Mouse (Mus musculus) liver, embryonic 13.5 days (tissue): ENCODE measurements around the gene Rhoj. TPM values are rescaled to one million over a fixed set of nuclear protein-coding genes. Genes with fewer than 3 reads are reported as not detected.

ENCODE experiments used
- ATAC-seq: fragments of 200-750 bp; cut with Nextera tagmentation; 2 replicates; pipeline ENCODE4 v1.8.0; 2017; ENCODE audit warnings: low read depth, mild to moderate bottlenecking, moderate number of reproducible peaks, moderate library complexity
- DNase-seq: peaks from one replicate; pipeline ENCODE4 v3.0.0; 2022
- H3K27ac ChIP-seq: fragments of 300-500 bp; sonication (generic); 2 replicates; pipeline ENCODE4 v1.5.1; 2015; ENCODE audit warnings: moderate library complexity, mild to moderate bottlenecking, inconsistent platforms
- H3K27me3 ChIP-seq: fragments of 300-500 bp; sonication (generic); 2 replicates; pipeline ENCODE4 v1.6.1; 2015; ENCODE audit warnings: mild to moderate bottlenecking, inconsistent platforms
- H3K36me3 ChIP-seq: fragments of 300-500 bp; sonication (generic); 2 replicates; pipeline ENCODE4 v1.6.1; 2015; ENCODE audit warnings: mild to moderate bottlenecking, inconsistent platforms
- H3K4me1 ChIP-seq: fragments of 300-500 bp; sonication (generic); replicated peaks from 2 replicates; pipeline ENCODE4 v1.6.1; 2015; ENCODE audit warnings: inconsistent platforms
- H3K4me2 ChIP-seq: fragments of 300-500 bp; sonication (generic); 2 replicates; pipeline ENCODE4 v1.6.1; 2015; ENCODE audit warnings: inconsistent platforms, mild to moderate bottlenecking, moderate library complexity
- H3K4me3 ChIP-seq: fragments of 300-500 bp; sonication (generic); replicated peaks from 2 replicates; pipeline ENCODE4 v1.5.1; 2015; ENCODE audit warnings: mild to moderate bottlenecking, inconsistent platforms
- H3K9ac ChIP-seq: fragments of 300-500 bp; sonication (generic); 2 replicates; pipeline ENCODE4 v1.6.1; 2015; ENCODE audit warnings: mild to moderate bottlenecking, inconsistent platforms
- H3K9me3 ChIP-seq: fragments of 300-500 bp; sonication (generic); replicated peaks from 2 replicates; pipeline ENCODE4 v1.6.1; 2016; ENCODE audit warnings: inconsistent platforms
- WGBS: fragments of 180-500 bp; shearing (Covaris S2); methylation state at CpG from one replicate; pipeline ENCODE4 v1.1.7; 2015; ENCODE audit not compliant: insufficient replicate concordance; 5-methylcytosine and 5-hydroxymethylcytosine counted together
- polyA plus RNA-seq: library from polyadenylated mRNA; unstranded; fragments of >200 nt; fragmentation: Nextera tagmentation; extraction: Ambion mirVana; gene quantifications from 2 replicates; pipeline ENCODE4 v1.2.1, GENCODE M21; 2015

The Rhoj gene
- polyA plus RNA-seq, 1 experiment from 2014 or later = 7.8 TPM

DNA sequence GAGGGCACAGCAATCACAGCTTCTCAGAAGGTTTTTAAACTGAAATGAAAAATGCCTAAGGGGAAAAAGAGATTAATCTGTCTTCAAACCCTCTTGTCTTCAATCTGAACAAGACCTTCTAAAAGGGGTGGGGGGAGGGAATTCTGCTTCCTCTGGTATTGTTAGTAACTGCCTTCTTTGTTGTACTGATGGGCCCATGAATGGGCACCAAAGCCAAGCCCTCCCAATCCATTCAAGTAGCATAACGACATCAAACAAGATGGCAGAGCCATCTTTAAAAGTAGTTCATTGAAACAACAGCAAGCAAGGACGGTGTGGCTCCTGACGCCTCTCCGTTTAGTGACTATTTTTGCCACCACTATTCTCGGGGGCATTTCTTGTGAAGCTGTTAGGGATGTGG is 42.6 kb downstream of the Rhoj start:
- Histone ChIP-seq H3K36me3 (no peaks in the 10 kb centered on the region), H3K4me1 (no peaks in the 10 kb centered on the region), H3K27ac (no peak overlapping the region), H3K9me3 (no peaks in the 10 kb centered on the region), H3K4me3 (no peak overlapping the region), H3K27me3 (no peaks in the 10 kb centered on the region), H3K4me2 (no peak overlapping the region), H3K9ac (no peak overlapping the region)
- ATAC-seq = no peak
- DNase-seq = no peak
- 73% methylated on average over 5 of the region's 5 CpGs for WGBS

DNA sequence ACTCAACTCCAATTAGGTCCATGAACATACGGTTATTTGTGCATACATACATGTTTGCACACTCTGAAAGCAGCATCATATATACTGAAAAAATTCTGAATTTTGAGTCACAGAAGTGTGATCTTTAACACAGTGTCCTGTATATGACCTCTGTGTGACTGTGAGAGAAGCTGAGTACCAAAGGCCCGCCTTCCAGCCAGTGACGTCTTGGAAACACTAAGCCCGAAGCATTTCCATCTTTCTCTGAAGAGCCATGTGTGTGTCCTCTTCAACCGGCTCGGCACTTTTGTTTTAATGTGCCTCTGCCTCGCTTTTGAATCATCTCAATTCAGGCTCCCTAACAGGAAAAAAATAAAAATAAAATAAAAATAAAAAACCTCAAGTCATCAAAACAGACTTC is 43.7 kb downstream of the Rhoj start:
- no peak overlapping the region for H3K27ac ChIP-seq
- WGBS = 70% methylated on average over 7 of the region's 7 CpGs
- DNase-seq (no peak), ATAC-seq (no peak)
- no peaks in the 10 kb centered on the region for H3K27me3 ChIP-seq
- no peaks in the 10 kb centered on the region for H3K9me3 ChIP-seq
- no peaks in the 10 kb centered on the region for H3K36me3 ChIP-seq
- no peak overlapping the region for H3K4me3 ChIP-seq
- H3K4me2 ChIP-seq = no peak overlapping the region
- H3K4me1 ChIP-seq = no peaks in the 10 kb centered on the region
- no peak overlapping the region for H3K9ac ChIP-seq

- 63% methylated on average over 6 of the region's 6 CpGs for WGBS
- Histone ChIP-seq H3K4me3 (no peak overlapping the region), H3K27me3 (no peaks in the 10 kb centered on the region), H3K27ac (no peak overlapping the region), H3K4me2 (no peak overlapping the region), H3K4me1 (no peaks in the 10 kb centered on the region), H3K9ac (no peak overlapping the region), H3K36me3 (no peaks in the 10 kb centered on the region), H3K9me3 (no peaks in the 10 kb centered on the region)
- ATAC-seq = no peak
- DNase-seq = no peak
These were observed 44.3 kb downstream of the Rhoj start for GRCm38 (mm10) chr12:75352410-75352809.

- no peak for ATAC-seq
- H3K4me1 ChIP-seq = no peaks in the 10 kb centered on the region
- H3K36me3 ChIP-seq = no peaks in the 10 kb centered on the region
- H3K4me3 ChIP-seq = no peak overlapping the region
- no peak overlapping the region for H3K4me2 ChIP-seq
- WGBS = 71% methylated on average over 7 of the region's 7 CpGs
- H3K27ac ChIP-seq = no peak overlapping the region
- H3K9me3 ChIP-seq = no peaks in the 10 kb centered on the region
- H3K27me3 ChIP-seq = no peaks in the 10 kb centered on the region
- DNase-seq = no peak
- H3K9ac ChIP-seq = no peak overlapping the region
These were observed 46.2 kb downstream of the Rhoj start for GRCm38 (mm10) chr12:75354354-75354753.

GRCm38 (mm10) chr12:75357781-75358180 is 49.7 kb downstream of the Rhoj start:
- Histone ChIP-seq H3K4me1 (no peaks in the 10 kb centered on the region), H3K4me3 (no peak overlapping the region), H3K27me3 (no peaks in the 10 kb centered on the region), H3K9me3 (no peaks in the 10 kb centered on the region), H3K9ac (no peak overlapping the region), H3K4me2 (no peak overlapping the region), H3K36me3 (no peaks in the 10 kb centered on the region), H3K27ac (no peak overlapping the region)
- 59% methylated on average over 4 of the region's 4 CpGs for WGBS
- DNase-seq (no peak), ATAC-seq (no peak)

- Histone ChIP-seq H3K9me3 (no peaks in the 10 kb centered on the region), H3K4me1 (no peaks in the 10 kb centered on the region), H3K27me3 (no peaks in the 10 kb centered on the region), H3K36me3 (no peaks in the 10 kb centered on the region), H3K9ac (no peak overlapping the region), H3K4me3 (no peak overlapping the region), H3K27ac (no peak overlapping the region), H3K4me2 (no peak overlapping the region)
- DNase-seq = no peak
- no peak for ATAC-seq
- WGBS = 77% methylated on average over 4 of the region's 4 CpGs
These were observed 50.6 kb downstream of the Rhoj start for GRCm38 (mm10) chr12:75358714-75359113.

- no peak overlapping the region for H3K9ac ChIP-seq
- no peak overlapping the region for H3K4me2 ChIP-seq
- no peak overlapping the region for H3K4me3 ChIP-seq
- ATAC-seq = no peak
- H3K9me3 ChIP-seq = no peaks in the 10 kb centered on the region
- no peaks in the 10 kb centered on the region for H3K36me3 ChIP-seq
- WGBS = 56% methylated on average over 2 of the region's 2 CpGs
- no peak for DNase-seq
- H3K4me1 ChIP-seq = no peaks in the 10 kb centered on the region
- no peaks in the 10 kb centered on the region for H3K27me3 ChIP-seq
- no peak overlapping the region for H3K27ac ChIP-seq
These were observed 51.4 kb downstream of the Rhoj start for GRCm38 (mm10) chr12:75359500-75359899.

- H3K4me2 ChIP-seq = no peak overlapping the region
- no peaks in the 10 kb centered on the region for H3K36me3 ChIP-seq
- H3K9me3 ChIP-seq = no peaks in the 10 kb centered on the region
- no peak overlapping the region for H3K4me3 ChIP-seq
- H3K27ac ChIP-seq = no peak overlapping the region
- H3K9ac ChIP-seq = no peak overlapping the region
- WGBS = 54% methylated on average over 5 of the region's 5 CpGs
- DNase-seq = no peak
- no peaks in the 10 kb centered on the region for H3K4me1 ChIP-seq
- H3K27me3 ChIP-seq = no peaks in the 10 kb centered on the region
- no peak for ATAC-seq
These were observed 51.9 kb downstream of the Rhoj start for GRCm38 (mm10) chr12:75359921-75360482.

- 84% methylated on average over 16 of the region's 16 CpGs for WGBS
- ATAC-seq (no peak), DNase-seq (no peak)
- H3K36me3 ChIP-seq = no peaks in the 10 kb centered on the region
- H3K27me3 ChIP-seq = no peaks in the 10 kb centered on the region
- no peaks in the 10 kb centered on the region for H3K4me1 ChIP-seq
- H3K4me2 ChIP-seq = no peak overlapping the region
- H3K9ac ChIP-seq = no peak overlapping the region
- no peak overlapping the region for H3K27ac ChIP-seq
- no peak overlapping the region for H3K4me3 ChIP-seq
- H3K9me3 ChIP-seq = no peaks in the 10 kb centered on the region
These were observed 54.3 kb downstream of the Rhoj start for GRCm38 (mm10) chr12:75362456-75362855.

DNA sequence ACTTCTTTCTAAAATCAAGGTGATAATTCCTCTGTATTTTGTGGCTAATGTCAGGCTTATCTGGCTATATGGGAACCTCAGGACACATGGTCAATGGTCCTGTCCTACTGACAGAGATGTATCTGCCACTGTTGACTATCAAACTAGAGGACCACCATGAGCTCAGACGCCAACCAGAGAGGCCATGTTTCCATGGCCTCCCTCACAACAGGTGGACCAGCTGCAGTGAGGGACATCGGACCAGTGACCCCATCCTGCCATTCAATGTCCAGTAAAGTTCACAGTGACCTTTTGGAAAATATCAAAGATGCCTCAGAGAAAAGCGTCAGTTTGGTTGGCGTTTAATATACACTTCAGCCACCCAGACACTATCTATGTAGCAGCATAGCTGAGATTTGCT is 56.3 kb downstream of the Rhoj start:
- Histone ChIP-seq H3K4me2 (no peak overlapping the region), H3K9me3 (no peaks in the 10 kb centered on the region), H3K27me3 (no peaks in the 10 kb centered on the region), H3K27ac (no peak overlapping the region), H3K4me3 (no peak overlapping the region), H3K36me3 (no peaks in the 10 kb centered on the region), H3K4me1 (no peaks in the 10 kb centered on the region), H3K9ac (no peak overlapping the region)
- DNase-seq (no peak), ATAC-seq (no peak)
- 80% methylated on average over 4 of the region's 4 CpGs for WGBS

DNA sequence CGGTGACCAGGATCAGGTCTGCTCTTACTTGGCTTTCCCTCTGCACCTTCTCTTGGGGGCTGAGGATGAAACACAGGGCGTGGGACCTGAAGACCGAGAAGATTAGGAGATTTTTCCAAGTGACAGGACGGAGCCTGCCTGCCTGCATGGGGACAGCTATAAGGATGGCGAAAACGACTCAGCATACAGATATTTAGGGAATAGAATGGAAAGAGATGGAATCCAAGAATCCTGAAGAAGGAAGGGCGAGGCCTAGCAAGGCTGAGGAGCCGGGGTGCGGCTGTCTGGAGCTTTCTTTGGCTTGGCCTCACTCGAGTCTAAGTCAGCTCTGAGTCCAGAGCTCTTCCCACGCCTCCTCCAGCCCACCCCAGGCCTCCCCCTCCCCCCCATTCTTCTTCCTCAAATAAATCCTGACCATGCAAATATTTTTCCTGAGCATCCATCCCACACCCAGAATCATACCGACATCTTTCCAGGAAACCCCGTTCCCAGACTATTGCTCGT is 57.6 kb downstream of the Rhoj start:
- Histone ChIP-seq H3K4me1 (no peaks in the 10 kb centered on the region), H3K27ac (no peak overlapping the region), H3K36me3 (no peaks in the 10 kb centered on the region), H3K27me3 (no peaks in the 10 kb centered on the region), H3K4me2 (no peak overlapping the region), H3K4me3 (no peak overlapping the region), H3K9me3 (no peaks in the 10 kb centered on the region), H3K9ac (no peak overlapping the region)
- DNase-seq (no peak), ATAC-seq (no peak)
- 79% methylated on average over 14 of the region's 14 CpGs for WGBS

- Histone ChIP-seq H3K4me3 (no peak overlapping the region), H3K4me2 (no peak overlapping the region), H3K9ac (no peak overlapping the region), H3K4me1 (no peaks in the 10 kb centered on the region), H3K27me3 (no peaks in the 10 kb centered on the region), H3K36me3 (no peaks in the 10 kb centered on the region), H3K9me3 (no peaks in the 10 kb centered on the region), H3K27ac (no peak overlapping the region)
- no peak for ATAC-seq
- DNase-seq = no peak
- 82% methylated on average over 6 of the region's 6 CpGs for WGBS
These were observed 59.2 kb downstream of the Rhoj start for GRCm38 (mm10) chr12:75367371-75367770.
